Mouse (Mus musculus) myocyte (in vitro differentiated cells): ENCODE data around the gene Myo19. TPM values are rescaled to one million over a fixed set of nuclear protein-coding genes. Genes with fewer than 3 reads are reported as not detected.

Experiments
- H3K27me3 ChIP-seq: one replicate; pipeline ENCODE4 v1.6.1; 2011; ENCODE audit not compliant: control insufficient read depth, insufficient read depth, insufficient read length
- H3K36me3 ChIP-seq: one replicate; pipeline ENCODE4 v1.6.1; 2011; ENCODE audit not compliant: control insufficient read depth, insufficient read depth
- H3K4me2 ChIP-seq: one replicate; pipeline ENCODE4 v1.6.1; 2011; ENCODE audit warnings: low read depth, control low read depth
- H3K4me3 ChIP-seq: one replicate; pipeline ENCODE4 v1.5.1; 2011; ENCODE audit warnings: mild to moderate bottlenecking, control low read depth, moderate library complexity
- H3K79me2 ChIP-seq: one replicate; pipeline ENCODE4 v1.6.1; 2011; ENCODE audit not compliant: control insufficient read depth, insufficient read depth
- H3ac ChIP-seq: one replicate; pipeline ENCODE4 v1.6.1; 2011; ENCODE audit not compliant: control insufficient read depth, insufficient read length
- CEBPB ChIP-seq: IDR thresholded peaks from 2 replicates; pipeline ENCODE4 v1.6.1; 2011; ENCODE audit warnings: mild to moderate bottlenecking, moderate library complexity; ENCODE audit not compliant: poor library complexity, insufficient read depth, severe bottlenecking
- E2F4 ChIP-seq: IDR thresholded peaks from one replicate; pipeline ENCODE4 v1.6.1; 2011; ENCODE audit warnings: mild to moderate bottlenecking, control low read depth, moderate library complexity; ENCODE audit not compliant: insufficient read depth
- MAX ChIP-seq: IDR thresholded peaks from one replicate; pipeline ENCODE4 v1.6.1; 2011; ENCODE audit warnings: low read depth, mild to moderate bottlenecking, control low read depth
- MYOD1 ChIP-seq, 3 experiments: IDR thresholded peaks; one replicate each; pipeline ENCODE4 v1.6.1; 2011; ENCODE audit warnings: control low read depth in 2 of 3, low read depth in 2 of 3, mild to moderate bottlenecking in 2 of 3, moderate library complexity in 1 of 3; ENCODE audit not compliant: insufficient read length in 2 of 3, control insufficient read depth in 1 of 3
- MYOG ChIP-seq, 3 experiments: IDR thresholded peaks; one replicate each; pipeline ENCODE4 v1.6.1; 2011; ENCODE audit warnings: control low read depth in 2 of 3, low read depth in 2 of 3, mild to moderate bottlenecking in 2 of 3; ENCODE audit not compliant: insufficient read length in 2 of 3, control insufficient read depth in 1 of 3, insufficient read depth in 1 of 3
- POLR2A ChIP-seq: IDR thresholded peaks from one replicate; pipeline ENCODE4 v1.6.1; 2011; ENCODE audit warnings: low read depth, mild to moderate bottlenecking, control low read depth, moderate library complexity; ENCODE audit not compliant: insufficient read length
- POLR2AphosphoS2 ChIP-seq: IDR thresholded peaks from one replicate; pipeline ENCODE4 v1.6.1; 2011; ENCODE audit warnings: low read depth, control low read depth; ENCODE audit not compliant: insufficient read length
- REST ChIP-seq: IDR thresholded peaks from one replicate; pipeline ENCODE4 v1.6.1; 2011; ENCODE audit warnings: mild to moderate bottlenecking, control low read depth, moderate library complexity; ENCODE audit not compliant: insufficient read depth, insufficient read length
- SRF ChIP-seq: IDR thresholded peaks from one replicate; pipeline ENCODE4 v1.6.1; 2011; ENCODE audit warnings: low read depth; ENCODE audit not compliant: control insufficient read depth, insufficient read length
- TCF12 ChIP-seq: IDR thresholded peaks from one replicate; pipeline ENCODE4 v1.6.1; 2011; ENCODE audit warnings: mild to moderate bottlenecking, control low read depth; ENCODE audit not compliant: poor library complexity, insufficient read depth, severe bottlenecking
- TCF3 ChIP-seq: IDR thresholded peaks from one replicate; pipeline ENCODE4 v1.6.1; 2011; ENCODE audit warnings: low read depth, control low read depth; ENCODE audit not compliant: insufficient read length
- USF1 ChIP-seq: IDR thresholded peaks from one replicate; pipeline ENCODE4 v1.6.1; 2011; ENCODE audit warnings: low read depth, mild to moderate bottlenecking, control low read depth, moderate library complexity
- polyA plus RNA-seq: library from polyadenylated mRNA; unstranded; fragments of >200 nt; fragmentation: generic; extraction: Trizol; gene quantifications from one replicate; pipeline ENCODE4 v1.2.1, GENCODE M21; 2012; ENCODE audit warnings: missing spikeins

Myo19 gene
- polyA plus RNA-seq, 1 experiment = 4.8 TPM

- Histone ChIP-seq H3ac (no peak within 1 kb of the TSS), H3K4me3 (no peak within 1 kb of the TSS), H3K4me2 (no peak within 1 kb of the TSS), H3K79me2 (no peaks in the 10 kb centered on the region), H3K36me3 (no peaks in the 10 kb centered on the region), H3K27me3 (peaks cover 67% of the 10 kb centered on the region)
- no peak for TF ChIP-seq TCF12
- no peak for TF ChIP-seq USF1
- TF ChIP-seq TCF3 = no peak
- TF ChIP-seq MYOD1 (IDR thresholded peaks at IDR 0.05; ENCODE audit: control insufficient read depth in 1 of 3, insufficient read length in 2 of 3, low read depth in 2 of 3) = no peak
- TF ChIP-seq SRF = no peak
- no peak for TF ChIP-seq MAX
These were observed 77.8 kb downstream of the Myo19 start, which contains the start of gene Car4 for GRCm38 (mm10) chr11:84957591-84958270. Car4 (plus strand) TSS chr11:84957786.

- H3ac ChIP-seq = no peak overlapping the region
- TF ChIP-seq E2F4 = no peak
- TF ChIP-seq CEBPB = no peak
- TF ChIP-seq MYOG (IDR thresholded peaks at IDR 0.05; ENCODE audit: control insufficient read depth in 1 of 3, insufficient read depth in 1 of 3, insufficient read length in 2 of 3, low read depth in 2 of 3) = no peak
- TF ChIP-seq POLR2A = no peak
- TF ChIP-seq TCF3 = no peak
- TF ChIP-seq USF1 = no peak
- TF ChIP-seq POLR2AphosphoS2 = no peak
- no peak for TF ChIP-seq TCF12
- TF ChIP-seq MAX = no peak
- TF ChIP-seq SRF = no peak
- no peak for TF ChIP-seq MYOD1 (IDR thresholded peaks at IDR 0.05; ENCODE audit: control insufficient read depth in 1 of 3, insufficient read length in 2 of 3, low read depth in 2 of 3)
- TF ChIP-seq REST = no peak
- no peak overlapping the region for H3K4me2 ChIP-seq
- no peaks in the 10 kb centered on the region for H3K79me2 ChIP-seq
- H3K4me3 ChIP-seq = no peak overlapping the region
- no peaks in the 10 kb centered on the region for H3K36me3 ChIP-seq
- H3K27me3 ChIP-seq = peaks cover 61% of the 10 kb centered on the region
These were observed 78.3 kb downstream of the Myo19 start for GRCm38 (mm10) chr11:84958271-84958630.

GRCm38 (mm10) chr11:84959181-84959580 is 79.2 kb downstream of the Myo19 start:
- H3ac ChIP-seq = no peak overlapping the region
- no peak overlapping the region for H3K4me3 ChIP-seq
- H3K4me2 ChIP-seq = no peak overlapping the region
- H3K79me2 ChIP-seq = no peaks in the 10 kb centered on the region
- H3K27me3 ChIP-seq = peaks cover 60% of the 10 kb centered on the region
- no peaks in the 10 kb centered on the region for H3K36me3 ChIP-seq
- TF ChIP-seq TCF12 = no peak
- no peak for TF ChIP-seq SRF
- TF ChIP-seq MAX = no peak
- TF ChIP-seq CEBPB = no peak
- no peak for TF ChIP-seq MYOD1 (IDR thresholded peaks at IDR 0.05; ENCODE audit: control insufficient read depth in 1 of 3, insufficient read length in 2 of 3, low read depth in 2 of 3)
- TF ChIP-seq POLR2A = no peak
- no peak for TF ChIP-seq MYOG (IDR thresholded peaks at IDR 0.05; ENCODE audit: control insufficient read depth in 1 of 3, insufficient read depth in 1 of 3, insufficient read length in 2 of 3, low read depth in 2 of 3)
- no peak for TF ChIP-seq TCF3
- no peak for TF ChIP-seq E2F4
- no peak for TF ChIP-seq USF1
- TF ChIP-seq REST = no peak
- TF ChIP-seq POLR2AphosphoS2 = no peak

GRCm38 (mm10) chr11:84959701-84960181 is 79.8 kb downstream of the Myo19 start:
- Histone ChIP-seq H3K36me3 (no peaks in the 10 kb centered on the region), H3K4me3 (no peak overlapping the region), H3K79me2 (no peaks in the 10 kb centered on the region), H3K4me2 (no peak overlapping the region), H3ac (no peak overlapping the region), H3K27me3 (peaks cover 58% of the 10 kb centered on the region)
- TF ChIP-seq MYOD1 (IDR thresholded peaks at IDR 0.05; ENCODE audit: control insufficient read depth in 1 of 3, insufficient read length in 2 of 3, low read depth in 2 of 3) (no peak), USF1 (no peak), TCF12 (no peak), SRF (no peak), MYOG (IDR thresholded peaks at IDR 0.05; ENCODE audit: control insufficient read depth in 1 of 3, insufficient read depth in 1 of 3, insufficient read length in 2 of 3, low read depth in 2 of 3) (no peak), CEBPB (no peak), POLR2AphosphoS2 (no peak), MAX (no peak), E2F4 (no peak), TCF3 (no peak)

- H3K4me2 ChIP-seq = no peak overlapping the region
- no peak overlapping the region for H3K4me3 ChIP-seq
- H3K79me2 ChIP-seq = no peaks in the 10 kb centered on the region
- no peaks in the 10 kb centered on the region for H3K36me3 ChIP-seq
- TF ChIP-seq TCF12 = no peak
- H3ac ChIP-seq = no peak overlapping the region
- H3K27me3 ChIP-seq = peaks cover 53% of the 10 kb centered on the region
These were observed 80.3 kb downstream of the Myo19 start for GRCm38 (mm10) chr11:84960291-84960690.
